Mouse (Mus musculus): ENCODE results near the gene Gabarapl2. TPM values are rescaled to one million over a fixed set of nuclear protein-coding genes. Genes with fewer than 3 reads are reported as not detected.

Gene Gabarapl2
- polyA plus RNA-seq, 1 experiment from 2014 or later: 194 TPM

- Histone ChIP-seq H3K4me2 (peak overlapping the region; percentile 86), H3K9ac (peak overlapping the region; percentile 7; the same call in 1 of the 2 replicates), H3K9me3 (replicated peaks) (no peaks in the 10 kb centered on the region), H3K36me3 (peaks cover 28% of the 10 kb centered on the region), H3K4me3 (replicated peaks) (peak overlapping the region; percentile 84), H3K4me1 (peaks cover 20% of the 10 kb centered on the region), H3K27ac (peak overlapping the region; percentile 90), H3K27me3 (no peaks in the 10 kb centered on the region)
- 8% methylated on average over 10 of the region's 10 CpGs for WGBS
- peak; percentile 90 for ATAC-seq (replicated peaks; ENCODE audit: low FRiP score)
These were observed 874 bp upstream of the Gabarapl2 start for GRCm38 (mm10) chr8:111939516-111940142.

DNA sequence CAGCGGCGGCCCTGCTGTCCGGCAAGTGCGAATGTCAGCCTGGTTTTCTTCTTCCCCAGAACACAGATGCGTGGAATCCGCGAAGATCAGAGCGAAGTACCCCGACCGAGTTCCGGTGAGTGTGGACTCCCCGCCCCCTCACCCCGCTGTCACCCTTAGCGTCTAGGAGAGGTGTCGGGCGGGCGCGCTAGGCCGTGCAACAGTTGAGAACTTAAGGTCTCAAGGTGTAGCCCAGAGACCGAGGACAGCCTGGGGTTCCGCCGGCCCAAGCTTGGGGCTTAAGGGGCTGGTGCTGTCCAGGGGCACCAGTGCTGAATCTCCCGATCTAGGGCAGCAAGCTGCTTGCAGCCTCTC, 575 bp downstream of the Gabarapl2 start:
- H3K9me3 ChIP-seq (replicated peaks): no peaks in the 10 kb centered on the region
- H3K27me3 ChIP-seq: no peaks in the 10 kb centered on the region
- peak overlapping the region; percentile 90 for H3K27ac ChIP-seq
- 0% methylated on average over 23 of the region's 23 CpGs for WGBS
- peak; percentile 38 for ATAC-seq (replicated peaks; ENCODE audit: low FRiP score)
- H3K4me2 ChIP-seq: peak overlapping the region; percentile 86
- peak overlapping the region; percentile 85 for H3K9ac ChIP-seq
- H3K4me1 ChIP-seq: peaks cover 20% of the 10 kb centered on the region
- H3K4me3 ChIP-seq (replicated peaks): peak overlapping the region; percentile 84
- peaks cover 43% of the 10 kb centered on the region for H3K36me3 ChIP-seq

DNA sequence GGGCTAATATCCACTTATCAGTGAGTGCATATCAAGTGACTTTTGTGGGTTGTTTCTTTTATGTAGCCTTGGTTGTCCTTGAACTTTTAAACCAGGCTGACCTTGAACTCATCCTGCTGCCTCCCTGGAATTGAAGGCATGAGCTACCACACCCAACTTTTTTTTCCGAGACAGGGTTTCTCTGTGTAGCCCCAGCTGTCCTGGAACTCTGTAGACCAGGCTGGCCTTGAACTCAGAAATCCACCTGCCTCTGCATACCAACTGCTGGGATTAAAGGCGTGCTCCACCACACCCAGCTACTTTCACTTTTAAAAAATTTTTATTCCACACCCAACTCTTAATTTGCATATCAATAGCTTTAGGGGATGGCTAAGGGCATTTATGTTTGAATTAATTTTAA, 3.0 kb downstream of the Gabarapl2 start:
- H3K9ac ChIP-seq: no peak overlapping the region
- no peak overlapping the region for H3K4me2 ChIP-seq
- peaks cover 65% of the 10 kb centered on the region for H3K36me3 ChIP-seq
- ATAC-seq (replicated peaks; ENCODE audit: low FRiP score): no peak
- H3K4me3 ChIP-seq (replicated peaks): no peak overlapping the region
- WGBS: 92% methylated on average over 2 of the region's 2 CpGs
- no peaks in the 10 kb centered on the region for H3K27me3 ChIP-seq
- no peak overlapping the region for H3K27ac ChIP-seq
- H3K9me3 ChIP-seq (replicated peaks): no peaks in the 10 kb centered on the region
- H3K4me1 ChIP-seq: peaks cover 20% of the 10 kb centered on the region

- Histone ChIP-seq H3K4me1 (peaks cover 1% of the 10 kb centered on the region), H3K9me3 (replicated peaks) (no peaks in the 10 kb centered on the region), H3K9ac (no peak overlapping the region), H3K27me3 (no peaks in the 10 kb centered on the region), H3K4me3 (replicated peaks) (no peak overlapping the region), H3K27ac (no peak overlapping the region), H3K4me2 (no peak overlapping the region), H3K36me3 (peaks cover 85% of the 10 kb centered on the region)
- no peak for ATAC-seq (replicated peaks; ENCODE audit: low FRiP score)
- WGBS: 93% methylated on average over 2 of the region's 2 CpGs
These were observed 6.6 kb downstream of the Gabarapl2 start for GRCm38 (mm10) chr8:111947144-111947543.

GRCm38 (mm10) chr8:111947954-111948353, 7.5 kb downstream of the Gabarapl2 start:
- Histone ChIP-seq H3K4me2 (no peak overlapping the region), H3K9me3 (replicated peaks) (no peaks in the 10 kb centered on the region), H3K4me3 (replicated peaks) (no peak overlapping the region), H3K9ac (no peak overlapping the region), H3K4me1 (no peaks in the 10 kb centered on the region), H3K36me3 (peaks cover 81% of the 10 kb centered on the region), H3K27ac (no peak overlapping the region), H3K27me3 (no peaks in the 10 kb centered on the region)
- no peak for ATAC-seq (replicated peaks; ENCODE audit: low FRiP score)
- WGBS: 87% methylated on average over 8 of the region's 8 CpGs

DNA sequence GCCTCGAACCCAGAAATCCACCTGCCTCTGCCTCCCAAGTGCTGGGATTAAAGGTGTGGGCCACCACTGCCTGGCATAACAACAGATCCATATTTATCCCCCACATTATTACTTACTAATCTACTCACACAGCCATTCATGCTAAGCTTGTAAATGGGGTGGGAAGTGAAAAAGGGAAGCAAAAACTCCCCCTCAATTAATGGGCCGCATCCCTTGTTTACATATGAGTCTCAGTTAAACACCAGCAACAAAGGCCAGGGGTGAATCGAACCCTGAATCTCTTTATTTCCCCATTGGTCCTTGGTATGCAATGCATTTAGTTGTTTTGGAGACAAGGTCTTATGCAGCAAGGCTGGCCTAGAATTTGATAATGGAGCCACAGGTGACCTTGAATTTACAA, 10.3 kb downstream of the Gabarapl2 start:
- ATAC-seq (replicated peaks; ENCODE audit: low FRiP score): no peak
- H3K4me3 ChIP-seq (replicated peaks): no peak overlapping the region
- no peak overlapping the region for H3K27ac ChIP-seq
- no peak overlapping the region for H3K4me2 ChIP-seq
- H3K9ac ChIP-seq: no peak overlapping the region
- H3K4me1 ChIP-seq: no peaks in the 10 kb centered on the region
- H3K27me3 ChIP-seq: no peaks in the 10 kb centered on the region
- WGBS: 79% methylated on average over 3 of the region's 3 CpGs
- no peaks in the 10 kb centered on the region for H3K9me3 ChIP-seq (replicated peaks)
- peaks cover 77% of the 10 kb centered on the region for H3K36me3 ChIP-seq

GRCm38 (mm10) chr8:111951317-111951716, 10.8 kb downstream of the Gabarapl2 start:
- no peaks in the 10 kb centered on the region for H3K4me1 ChIP-seq
- no peak for ATAC-seq (replicated peaks; ENCODE audit: low FRiP score)
- no peak overlapping the region for H3K4me3 ChIP-seq (replicated peaks)
- no peak overlapping the region for H3K9ac ChIP-seq
- WGBS: 95% methylated on average over 7 of the region's 7 CpGs
- peaks cover 77% of the 10 kb centered on the region for H3K36me3 ChIP-seq
- no peaks in the 10 kb centered on the region for H3K9me3 ChIP-seq (replicated peaks)
- no peaks in the 10 kb centered on the region for H3K27me3 ChIP-seq
- no peak overlapping the region for H3K4me2 ChIP-seq
- no peak overlapping the region for H3K27ac ChIP-seq

- H3K27ac ChIP-seq: no peak overlapping the region
- H3K4me1 ChIP-seq: no peaks in the 10 kb centered on the region
- no peak overlapping the region for H3K4me3 ChIP-seq (replicated peaks)
- no peaks in the 10 kb centered on the region for H3K9me3 ChIP-seq (replicated peaks)
- WGBS: 95% methylated on average over 5 of the region's 5 CpGs
- H3K27me3 ChIP-seq: no peaks in the 10 kb centered on the region
- H3K4me2 ChIP-seq: no peak overlapping the region
- peaks cover 77% of the 10 kb centered on the region for H3K36me3 ChIP-seq
- H3K9ac ChIP-seq: no peak overlapping the region
- no peak for ATAC-seq (replicated peaks; ENCODE audit: low FRiP score)
These were observed 11.4 kb downstream of the Gabarapl2 start for GRCm38 (mm10) chr8:111951936-111952335.

DNA sequence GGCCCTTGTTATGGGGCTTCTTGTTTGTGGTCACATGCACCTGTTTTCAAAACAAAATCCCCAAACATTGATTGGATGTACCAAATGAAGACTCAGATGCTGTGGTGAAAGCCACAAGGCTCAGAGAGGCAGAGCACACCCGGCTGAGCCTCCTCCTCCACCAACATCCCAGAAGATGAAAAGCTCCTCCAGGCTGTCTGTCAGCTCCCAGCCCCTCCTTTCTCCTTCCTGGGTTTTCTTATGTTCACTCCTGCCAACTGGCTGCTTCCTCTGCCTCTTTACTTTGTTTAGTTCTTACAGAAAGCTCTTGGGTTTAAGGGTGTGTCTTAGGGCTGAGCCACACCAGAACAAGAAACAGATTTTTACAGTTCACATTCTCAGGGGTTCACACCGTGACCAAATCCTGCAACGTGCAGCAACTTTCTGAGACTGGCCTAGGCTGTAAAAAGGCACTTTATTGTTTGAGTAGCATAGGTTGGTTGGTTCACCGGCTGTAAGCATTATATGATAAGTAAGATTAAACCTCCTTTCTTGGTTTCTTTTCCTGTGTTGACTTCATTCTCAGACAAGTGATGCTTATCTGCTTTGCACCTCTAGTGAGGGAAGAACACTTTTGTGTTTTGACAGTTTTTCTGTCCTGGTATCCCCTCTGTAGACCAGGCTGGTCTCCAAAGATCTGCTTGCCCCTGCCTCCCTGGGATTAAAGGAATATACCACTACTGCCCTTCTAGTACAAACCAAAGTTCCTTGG, 14.5 kb downstream of the Gabarapl2 start:
- Histone ChIP-seq H3K4me3 (replicated peaks) (no peak overlapping the region), H3K36me3 (peaks cover 80% of the 10 kb centered on the region), H3K27ac (no peak overlapping the region), H3K4me2 (no peak overlapping the region), H3K27me3 (no peaks in the 10 kb centered on the region), H3K9ac (no peak overlapping the region), H3K4me1 (no peaks in the 10 kb centered on the region), H3K9me3 (replicated peaks) (no peaks in the 10 kb centered on the region)
- 82% methylated on average over 4 of the region's 4 CpGs for WGBS
- no peak for ATAC-seq (replicated peaks; ENCODE audit: low FRiP score)

DNA sequence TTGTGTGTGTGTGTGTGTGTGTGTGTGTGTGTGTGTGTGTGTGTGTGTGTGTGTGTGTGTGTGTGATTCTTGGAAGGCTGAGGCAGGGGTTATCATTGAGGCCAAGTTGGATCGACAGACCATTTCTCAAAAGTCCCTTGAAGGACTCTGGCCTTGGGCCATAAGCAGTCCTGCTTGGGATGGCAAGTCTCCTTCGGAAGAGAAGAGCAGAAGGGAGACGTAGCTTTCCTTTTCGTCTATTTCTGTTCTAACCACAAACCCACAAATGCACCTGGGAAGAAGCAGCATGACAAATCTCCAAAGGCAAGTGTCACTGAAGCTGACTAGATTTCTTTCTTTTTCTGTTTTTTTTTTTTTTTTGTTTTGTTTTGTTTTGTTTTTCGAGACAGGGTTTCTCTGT, 15.4 kb downstream of the Gabarapl2 start:
- peaks cover 78% of the 10 kb centered on the region for H3K36me3 ChIP-seq
- no peak overlapping the region for H3K4me2 ChIP-seq
- WGBS: 89% methylated on average over 5 of the region's 5 CpGs
- no peaks in the 10 kb centered on the region for H3K4me1 ChIP-seq
- ATAC-seq (replicated peaks; ENCODE audit: low FRiP score): no peak
- H3K4me3 ChIP-seq (replicated peaks): no peak overlapping the region
- no peak overlapping the region for H3K27ac ChIP-seq
- H3K9ac ChIP-seq: no peak overlapping the region
- H3K27me3 ChIP-seq: no peaks in the 10 kb centered on the region
- no peaks in the 10 kb centered on the region for H3K9me3 ChIP-seq (replicated peaks)

- H3K36me3 ChIP-seq: peaks cover 66% of the 10 kb centered on the region
- H3K4me3 ChIP-seq (replicated peaks): no peak overlapping the region
- H3K9ac ChIP-seq: no peak overlapping the region
- H3K4me1 ChIP-seq: no peaks in the 10 kb centered on the region
- WGBS: 87% methylated on average over 2 of the region's 2 CpGs
- no peaks in the 10 kb centered on the region for H3K9me3 ChIP-seq (replicated peaks)
- H3K27ac ChIP-seq: no peak overlapping the region
- no peak for ATAC-seq (replicated peaks; ENCODE audit: low FRiP score)
- H3K4me2 ChIP-seq: no peak overlapping the region
- no peaks in the 10 kb centered on the region for H3K27me3 ChIP-seq
These were observed 16.7 kb downstream of the Gabarapl2 start for GRCm38 (mm10) chr8:111957231-111957630.

DNA sequence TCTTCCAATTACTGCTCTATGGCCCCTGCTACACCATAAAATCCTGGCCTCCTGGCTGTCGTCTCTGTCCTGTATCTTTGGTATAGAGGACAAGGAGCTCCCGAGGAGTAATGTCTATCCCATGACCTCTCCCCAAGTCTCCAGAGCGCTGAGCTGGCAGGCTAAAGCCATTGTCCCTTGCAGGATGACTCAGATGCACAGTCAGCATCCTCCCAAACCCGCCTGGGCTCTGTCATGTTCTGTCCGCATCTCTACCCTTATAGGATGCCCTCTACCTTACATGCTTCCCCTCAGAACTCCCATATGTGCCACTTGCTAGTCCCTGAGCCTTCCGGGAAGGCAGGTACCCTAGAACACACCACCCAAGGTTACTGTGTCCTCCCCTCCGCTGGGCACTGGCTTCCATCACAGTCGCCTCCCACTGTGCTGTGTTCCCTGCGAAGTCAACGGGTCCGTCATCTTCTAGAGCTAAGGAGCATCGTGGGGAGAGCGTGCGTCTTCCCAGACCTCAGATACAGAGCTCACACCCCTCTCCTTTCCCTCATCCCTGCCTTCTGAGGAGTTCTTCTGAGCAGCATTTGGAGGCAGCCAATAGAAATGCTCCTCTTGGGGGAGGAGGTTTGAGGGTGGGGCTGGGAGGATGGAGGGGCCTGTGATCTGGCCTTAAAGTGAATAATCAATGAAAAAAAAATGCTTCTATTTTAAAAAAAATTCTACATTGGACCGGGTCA, 20.3 kb downstream of the Gabarapl2 start:
- no peaks in the 10 kb centered on the region for H3K27me3 ChIP-seq
- no peak overlapping the region for H3K4me2 ChIP-seq
- 72% methylated on average over 15 of the region's 15 CpGs for WGBS
- H3K36me3 ChIP-seq: peaks cover 38% of the 10 kb centered on the region
- no peak overlapping the region for H3K27ac ChIP-seq
- no peak overlapping the region for H3K4me3 ChIP-seq (replicated peaks)
- H3K9ac ChIP-seq: no peak overlapping the region
- no peaks in the 10 kb centered on the region for H3K4me1 ChIP-seq
- no peak for ATAC-seq (replicated peaks; ENCODE audit: low FRiP score)
- H3K9me3 ChIP-seq (replicated peaks): no peaks in the 10 kb centered on the region

Data from kidney, embryonic 15.5 days (tissue).